Mouse (Mus musculus) ES-E14 (cell line): ENCODE data around the gene Susd1. TPM values are rescaled to one million over a fixed set of nuclear protein-coding genes. Genes with fewer than 3 reads are reported as not detected.

ENCODE experiments used
- DNase-seq: peaks from one replicate; pipeline ENCODE4 v3.0.0-alpha.2; 2013; ENCODE audit warnings: low read depth, low spot score
- H3K27ac ChIP-seq: 2 replicates; pipeline ENCODE4 v1.5.1; 2012; ENCODE audit warnings: low read depth, mild to moderate bottlenecking, low read length, moderate library complexity, mixed read lengths; ENCODE audit not compliant: poor library complexity, insufficient read depth, severe bottlenecking
- H3K36me3 ChIP-seq: 2 replicates; pipeline ENCODE4 v1.6.1; 2012; ENCODE audit warnings: mild to moderate bottlenecking, low read length, moderate library complexity, mixed read lengths; ENCODE audit not compliant: control insufficient read depth, poor library complexity, insufficient read depth, severe bottlenecking
- H3K4me1 ChIP-seq, 2 experiments: fragments of 150-350 bp in 1 of 2; sonication (generic) in 1 of 2; 2 replicates each; pipeline ENCODE4 v1.6.1; 2012; ENCODE audit warnings: low read length in 2 of 2, mild to moderate bottlenecking in 1 of 2, mixed read lengths in 1 of 2; ENCODE audit not compliant: control insufficient read depth in 2 of 2, insufficient read depth in 2 of 2, poor library complexity in 1 of 2
- H3K4me3 ChIP-seq, 2 experiments: fragments of 150-350 bp in 1 of 2; sonication (generic) in 1 of 2; 2 replicates each; pipeline ENCODE4 v1.5.1; 2012; ENCODE audit warnings: low read length in 2 of 2, low read depth in 1 of 2, mild to moderate bottlenecking in 1 of 2, mixed read lengths in 1 of 2; ENCODE audit not compliant: insufficient read depth in 1 of 2, poor library complexity in 1 of 2, severe bottlenecking in 1 of 2
- H3K9ac ChIP-seq: 2 replicates; pipeline ENCODE4 v1.6.1; 2012; ENCODE audit warnings: low read depth, mild to moderate bottlenecking, low read length, mixed read lengths; ENCODE audit not compliant: poor library complexity, insufficient read depth, severe bottlenecking
- H3K9me3 ChIP-seq: fragments of 150-350 bp; sonication (generic); 2 replicates; pipeline ENCODE4 v1.6.1; 2012; ENCODE audit warnings: low read depth, mild to moderate bottlenecking, low read length; ENCODE audit not compliant: control insufficient read depth, insufficient read depth
- CHD2 ChIP-seq: IDR thresholded peaks from 2 replicates; pipeline ENCODE4 v1.6.1; 2014; ENCODE audit warnings: mild to moderate bottlenecking, low read depth, low read length, inconsistent platforms
- HCFC1 ChIP-seq: IDR thresholded peaks from 2 replicates; pipeline ENCODE4 v1.6.1; 2012; ENCODE audit warnings: low read length, inconsistent platforms, borderline replicate concordance; ENCODE audit not compliant: insufficient read depth
- MAFK ChIP-seq: IDR thresholded peaks from 2 replicates; pipeline ENCODE4 v1.6.1; 2014; ENCODE audit warnings: mild to moderate bottlenecking, low read depth, low read length, inconsistent platforms; ENCODE audit not compliant: insufficient read depth
- ZC3H11A ChIP-seq: IDR thresholded peaks from 2 replicates; pipeline ENCODE4 v1.6.1; 2012; ENCODE audit warnings: low read depth, mild to moderate bottlenecking, inconsistent platforms, low read length, borderline replicate concordance
- ZNF384 ChIP-seq: IDR thresholded peaks from 2 replicates; pipeline ENCODE4 v1.6.1; 2012; ENCODE audit warnings: low read depth, low read length, inconsistent platforms
- in situ Hi-C, 2 experiments: fragments of 600-800 bp; cut with MboI; formaldehyde crosslinking; loops; one replicate each; pipeline ENCODE4 v1.15.1; 2025; ENCODE audit warnings: low sequenced_read_pairs in 2 of 2, inconsistent platforms in 1 of 2; ENCODE audit not compliant: unreplicated experiment in 2 of 2
- total RNA-seq: library from RNA; depleted of rRNA; stranded (reverse); fragments of 300-350 nt; gene quantifications from 2 replicates; pipeline ENCODE4 v1.2.3, GENCODE M21; 2012

Gene Susd1
- total RNA-seq, 1 experiment = 7.7 TPM

GRCm38 (mm10) chr4:59383791-59384190, 54.6 kb downstream of the Susd1 start:
- no peak for DNase-seq
- H3K36me3 ChIP-seq = no peaks in the 10 kb centered on the region
- no peaks in the 10 kb centered on the region for H3K9me3 ChIP-seq
- in situ Hi-C loops = no loop called here
- no peak overlapping the region for H3K27ac ChIP-seq
- TF ChIP-seq MAFK = no peak
- TF ChIP-seq CHD2 = no peak
- TF ChIP-seq HCFC1 = no peak
- no peak for TF ChIP-seq ZC3H11A
- TF ChIP-seq ZNF384 = no peak
- no peak overlapping the region for H3K4me3 ChIP-seq
- no peak overlapping the region for H3K9ac ChIP-seq
- peaks cover 2 to 4% of the 10 kb centered on the region in 2 experiments; a peak in 1 of 4 replicates for H3K4me1 ChIP-seq

DNA sequence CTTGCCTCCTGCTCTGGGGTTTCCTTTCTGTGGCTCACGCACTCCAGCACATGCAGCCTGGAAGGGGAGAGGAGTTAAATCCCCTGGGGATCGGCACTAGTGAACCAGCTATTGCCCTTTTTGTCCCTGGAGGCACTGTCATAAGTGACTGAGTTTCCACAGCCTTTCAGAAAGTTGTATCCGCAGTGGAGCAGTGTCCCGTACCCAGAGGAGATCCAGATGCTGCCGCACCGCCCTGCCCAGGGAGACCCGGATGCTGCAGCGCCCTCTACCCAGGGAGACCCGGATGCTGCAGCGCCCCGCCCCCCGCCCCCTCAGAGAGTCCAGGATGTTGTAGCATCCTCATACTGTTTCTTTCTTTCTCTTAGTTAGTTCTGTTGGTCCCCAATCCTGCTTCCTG, 56.3 kb downstream of the Susd1 start:
- no peak for TF ChIP-seq ZNF384
- peak; percentile 25; the same call in 1 of the 2 replicates for TF ChIP-seq HCFC1
- no peak for TF ChIP-seq ZC3H11A
- peak; percentile 21 for DNase-seq
- H3K4me1 ChIP-seq = peaks cover 2% of the 10 kb centered on the region in 2 experiments; a peak in 1 of 4 replicates
- in situ Hi-C loops = no loop called here
- H3K9me3 ChIP-seq = no peaks in the 10 kb centered on the region
- peak overlapping the region in 1 of 2 experiments; percentile 64; a peak in 2 of 4 replicates for H3K4me3 ChIP-seq
- H3K27ac ChIP-seq = no peak overlapping the region
- H3K9ac ChIP-seq = peak overlapping the region; percentile 54
- H3K36me3 ChIP-seq = no peaks in the 10 kb centered on the region

GRCm38 (mm10) chr4:59381007-59381743, 57.3 kb downstream of the Susd1 start:
- no peak overlapping the region for H3K4me3 ChIP-seq
- no peak overlapping the region for H3K27ac ChIP-seq
- H3K4me1 ChIP-seq = peaks cover 2% of the 10 kb centered on the region in 2 experiments; a peak in 1 of 4 replicates
- no peaks in the 10 kb centered on the region for H3K9me3 ChIP-seq
- in situ Hi-C loops = no loop called here
- no peak overlapping the region for H3K9ac ChIP-seq
- no peak for TF ChIP-seq HCFC1
- TF ChIP-seq ZNF384 = no peak
- peak; percentile 68 for TF ChIP-seq ZC3H11A
- TF ChIP-seq MAFK = no peak
- TF ChIP-seq CHD2 = no peak
- no peaks in the 10 kb centered on the region for H3K36me3 ChIP-seq
- no peak for DNase-seq

- peaks cover 1 to 2% of the 10 kb centered on the region in 2 experiments; a peak in 1 of 4 replicates for H3K4me1 ChIP-seq
- H3K9me3 ChIP-seq = no peaks in the 10 kb centered on the region
- H3K4me3 ChIP-seq = no peak overlapping the region
- H3K9ac ChIP-seq = no peak overlapping the region
- no peak for TF ChIP-seq MAFK
- no peak for TF ChIP-seq ZNF384
- no peak overlapping the region for H3K27ac ChIP-seq
- DNase-seq = no peak
- H3K36me3 ChIP-seq = no peaks in the 10 kb centered on the region
- in situ Hi-C loops = no loop called here
These were observed 58.0 kb downstream of the Susd1 start for GRCm38 (mm10) chr4:59380478-59380877.
